Mouse (Mus musculus) heart, postnatal 0 days (tissue): Measurements from ENCODE around the gene Pigb. TPM values are rescaled to one million over a fixed set of nuclear protein-coding genes. Genes with fewer than 3 reads are reported as not detected.

ENCODE experiments used
- ATAC-seq: fragments of 200-750 bp; cut with Nextera tagmentation; 2 replicates; pipeline ENCODE4 v1.8.0; 2017; ENCODE audit warnings: low read depth, moderate number of reproducible peaks, moderate library complexity; ENCODE audit not compliant: insufficient read depth
- DNase-seq: peaks from one replicate; pipeline ENCODE4 v3.0.0-alpha.2; 2016; ENCODE audit warnings: low spot score
- H3K27ac ChIP-seq: fragments of 300-500 bp; sonication (generic); 2 replicates; pipeline ENCODE4 v1.5.1; 2014; ENCODE audit warnings: low read depth, mild to moderate bottlenecking
- H3K27me3 ChIP-seq: fragments of 300-500 bp; sonication (generic); 2 replicates; pipeline ENCODE4 v1.6.1; 2014; ENCODE audit warnings: low read length, mixed read lengths; ENCODE audit not compliant: control insufficient read depth, insufficient read depth
- H3K36me3 ChIP-seq: fragments of 300-500 bp; sonication (generic); replicated peaks from 2 replicates; pipeline ENCODE4 v1.6.1; 2014; ENCODE audit warnings: low read length, mixed read lengths; ENCODE audit not compliant: control insufficient read depth, insufficient read depth
- H3K4me1 ChIP-seq: fragments of 300-500 bp; sonication (generic); 2 replicates; pipeline ENCODE4 v1.6.1; 2014; ENCODE audit warnings: antibody characterized with exemption; ENCODE audit not compliant: control insufficient read depth, insufficient read depth
- H3K4me2 ChIP-seq: fragments of 300-500 bp; sonication (generic); 2 replicates; pipeline ENCODE4 v1.6.1; 2014; ENCODE audit warnings: low read depth, mild to moderate bottlenecking, low read length, moderate library complexity
- H3K4me3 ChIP-seq: fragments of 300-500 bp; sonication (generic); 2 replicates; pipeline ENCODE4 v1.5.1; 2014; ENCODE audit warnings: low read depth, low read length
- H3K9ac ChIP-seq: fragments of 300-500 bp; sonication (generic); replicated peaks from 2 replicates; pipeline ENCODE4 v1.6.1; 2014; ENCODE audit warnings: low read depth, low read length, mixed read lengths
- H3K9me3 ChIP-seq: fragments of 300-500 bp; sonication (generic); replicated peaks from 2 replicates; pipeline ENCODE4 v1.6.1; 2016; ENCODE audit warnings: low read length; ENCODE audit not compliant: control insufficient read depth
- CTCF ChIP-seq: IDR thresholded peaks from 2 replicates; pipeline ENCODE4 v1.5.1; 2016; ENCODE audit warnings: antibody characterized with exemption, control low read depth, low read depth
- EP300 ChIP-seq: IDR thresholded peaks from 2 replicates; pipeline ENCODE4 v1.6.1; 2016; ENCODE audit warnings: antibody characterized with exemption, low read depth
- WGBS: fragments of 180-500 bp; shearing (Covaris S2); extraction: QIAGEN DNeasy Blood & Tissue Kit; methylation state at CpG from one replicate; pipeline ENCODE4 v1.1.7; 2014; 5-methylcytosine and 5-hydroxymethylcytosine counted together
- polyA plus RNA-seq: library from polyadenylated mRNA; unstranded; fragments of >200 nt; fragmentation: Nextera tagmentation; extraction: Ambion mirVana; gene quantifications from 2 replicates; pipeline ENCODE4 v1.2.1, GENCODE M21; 2015
- total RNA-seq: library from RNA; depleted of rRNA; stranded (reverse); fragments of >200 nt; gene quantifications from 2 replicates; pipeline ENCODE4 v1.2.3, GENCODE M21; 2014; ENCODE audit warnings: low replicate concordance; rRNA removed

Gene Pigb
- total RNA-seq, result 3.0 and 8.8 TPM in 2 replicates
- polyA plus RNA-seq, result 1.9 and 2.5 TPM in 2 replicates

GRCm38 (mm10) chr9:73040080-73040479, at the start of gene Pigb:
Gene Pigb (minus strand): TSS chr9:73040378.
- no peak for ATAC-seq
- no peaks in the 10 kb centered on the region for H3K27me3 ChIP-seq
- peak within 1 kb of the TSS; percentile 77 for H3K4me3 ChIP-seq
- TF ChIP-seq EP300 (no peak), CTCF (no peak)
- 26% methylated on average over 6 of the region's 6 CpGs for WGBS
- H3K36me3 ChIP-seq, result no peaks in the 10 kb centered on the region
- peak within 1 kb of the TSS; percentile 84 for H3K4me2 ChIP-seq
- DNase-seq, result no peak
- peaks cover 17% of the 10 kb centered on the region; the same call in 1 of the 2 replicates for H3K4me1 ChIP-seq
- H3K27ac ChIP-seq, result peak within 1 kb of the TSS; percentile 50
- peak within 1 kb of the TSS; percentile 73 for H3K9ac ChIP-seq
- no peaks in the 10 kb centered on the region for H3K9me3 ChIP-seq

- H3K27ac ChIP-seq, result no peak overlapping the region; the same call in 1 of the 2 replicates
- ATAC-seq (no peak), DNase-seq (no peak)
- no peaks in the 10 kb centered on the region for H3K4me1 ChIP-seq
- no peak overlapping the region for H3K9ac ChIP-seq
- WGBS, result 58% methylated on average over 16 of the region's 16 CpGs
- no peak overlapping the region for H3K4me2 ChIP-seq
- H3K27me3 ChIP-seq, result no peaks in the 10 kb centered on the region
- no peak overlapping the region for H3K4me3 ChIP-seq
- TF ChIP-seq EP300 (no peak), CTCF (no peak)
- no peaks in the 10 kb centered on the region for H3K36me3 ChIP-seq
- H3K9me3 ChIP-seq, result no peaks in the 10 kb centered on the region
These were observed 49.2 kb upstream of the Pigb start for GRCm38 (mm10) chr9:73089222-73089920.

GRCm38 (mm10) chr9:73087581-73087980, 47.4 kb upstream of the Pigb start:
- Histone ChIP-seq H3K9me3 (no peaks in the 10 kb centered on the region), H3K27me3 (no peaks in the 10 kb centered on the region), H3K4me3 (no peak overlapping the region), H3K27ac (no peak overlapping the region), H3K9ac (no peak overlapping the region), H3K4me1 (no peaks in the 10 kb centered on the region), H3K4me2 (no peak overlapping the region), H3K36me3 (no peaks in the 10 kb centered on the region)
- ATAC-seq, result no peak
- TF ChIP-seq CTCF (no peak), EP300 (no peak)
- DNase-seq, result no peak
- WGBS, result 70% methylated on average over 5 of the region's 5 CpGs

GRCm38 (mm10) chr9:73087121-73087520, 46.9 kb upstream of the Pigb start:
- no peak for DNase-seq
- H3K27me3 ChIP-seq, result no peaks in the 10 kb centered on the region
- H3K4me3 ChIP-seq, result no peak overlapping the region
- no peaks in the 10 kb centered on the region for H3K36me3 ChIP-seq
- no peak overlapping the region for H3K9ac ChIP-seq
- TF ChIP-seq CTCF (no peak), EP300 (no peak)
- no peaks in the 10 kb centered on the region for H3K9me3 ChIP-seq
- WGBS, result 52% methylated on average over 8 of the region's 8 CpGs
- no peak overlapping the region for H3K27ac ChIP-seq
- ATAC-seq, result no peak
- H3K4me2 ChIP-seq, result no peak overlapping the region
- H3K4me1 ChIP-seq, result no peaks in the 10 kb centered on the region

GRCm38 (mm10) chr9:73085845-73086244, 45.7 kb upstream of the Pigb start:
- Histone ChIP-seq H3K27me3 (no peaks in the 10 kb centered on the region), H3K36me3 (no peaks in the 10 kb centered on the region), H3K4me2 (no peak overlapping the region), H3K9ac (no peak overlapping the region), H3K4me1 (no peaks in the 10 kb centered on the region), H3K9me3 (no peaks in the 10 kb centered on the region), H3K27ac (no peak overlapping the region), H3K4me3 (no peak overlapping the region)
- 41% methylated on average over 6 of the region's 6 CpGs for WGBS
- DNase-seq (no peak), ATAC-seq (no peak)
- TF ChIP-seq CTCF (no peak), EP300 (no peak)

- 66% methylated on average over 6 of the region's 6 CpGs for WGBS
- DNase-seq, result no peak
These were observed 43.8 kb upstream of the Pigb start for GRCm38 (mm10) chr9:73083956-73084355.

More at GRCm38 (mm10) chr9:73083956-73084355, 43.8 kb upstream of the Pigb start:
- TF ChIP-seq CTCF, result no peak
- no peak for TF ChIP-seq EP300
- no peak overlapping the region for H3K4me3 ChIP-seq
- no peaks in the 10 kb centered on the region for H3K9me3 ChIP-seq
- H3K36me3 ChIP-seq, result no peaks in the 10 kb centered on the region
- no peak overlapping the region for H3K4me2 ChIP-seq
- H3K4me1 ChIP-seq, result no peaks in the 10 kb centered on the region
- ATAC-seq, result no peak
- no peak overlapping the region for H3K27ac ChIP-seq
- H3K27me3 ChIP-seq, result no peaks in the 10 kb centered on the region
- no peak overlapping the region for H3K9ac ChIP-seq
